Mouse (Mus musculus) bone marrow, adult 2 months (tissue): ENCODE measurements at regions not wholly inside any gene's neighbourhood (a gene's known extent, or its start where the extent isn't known, plus 50 kb on each side); places are given as distances from the start of the nearest gene placed in this dataset.
"Not testable (repeated sequence)": the region's sequence is repeated elsewhere in the genome, so short reads cannot be mapped to it uniquely, and the experiment has no call there.

Experiments used
- H3K27ac ChIP-seq: fragments of 200-500 bp; 2 replicates; pipeline ENCODE4 v1.5.1; 2012; ENCODE audit warnings: low read depth, mild to moderate bottlenecking, control low read depth, inconsistent platforms, low read length; ENCODE audit not compliant: control insufficient read depth, poor library complexity, insufficient read depth
- H3K4me1 ChIP-seq: fragments of 200-500 bp; 2 replicates; pipeline ENCODE4 v1.6.1; 2011; ENCODE audit warnings: low read length; ENCODE audit not compliant: control insufficient read depth, insufficient read depth
- H3K4me3 ChIP-seq: fragments of 200-500 bp; replicated peaks from 2 replicates; pipeline ENCODE3; 2011; ENCODE audit warnings: mild to moderate bottlenecking, low read depth, low read length, control low read depth; ENCODE audit not compliant: control insufficient read depth
- CTCF ChIP-seq: fragments of 200-500 bp; IDR thresholded peaks from 2 replicates; pipeline ENCODE4 v1.5.1; 2011; ENCODE audit warnings: low read length, control low read depth; ENCODE audit not compliant: control insufficient read depth, insufficient read depth
- POLR2A ChIP-seq: fragments of 200-500 bp; IDR thresholded peaks from 2 replicates; pipeline ENCODE4 v1.6.1; 2011; ENCODE audit warnings: low read depth, mild to moderate bottlenecking, control low read depth, low read length, borderline replicate concordance; ENCODE audit not compliant: control insufficient read depth
- WGBS: fragments of 180-500 bp; shearing (Covaris S2); methylation state at CpG from one replicate; pipeline ENCODE4 v1.1.7; 2018; 5-methylcytosine and 5-hydroxymethylcytosine counted together

DNA sequence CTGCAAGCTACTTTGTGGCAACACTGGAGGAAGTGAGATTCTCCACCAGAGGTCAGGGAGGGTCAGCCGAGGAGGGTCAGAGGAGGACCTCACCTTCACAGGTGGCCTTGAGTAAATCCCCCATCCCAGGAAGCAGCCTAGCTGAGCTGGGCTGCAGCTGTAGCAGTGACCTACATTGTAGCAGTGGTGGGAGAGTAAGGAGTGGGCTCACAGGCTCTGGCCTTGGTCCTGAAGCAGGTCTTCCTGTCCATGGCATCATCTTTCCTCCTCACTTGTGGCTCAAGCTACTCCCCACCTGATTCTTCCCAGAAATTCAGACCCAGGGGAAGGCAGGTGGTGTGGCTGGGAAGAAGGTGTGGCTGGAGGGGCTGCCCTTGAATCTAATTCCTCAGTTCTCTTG, 84.3 kb downstream of the 1810013L24Rik start:
- H3K27ac ChIP-seq, H3K4me1 ChIP-seq, H3K4me3 ChIP-seq: not testable (repeated sequence)
- WGBS = 21% methylated on average over 1 of the region's 1 CpGs

DNA sequence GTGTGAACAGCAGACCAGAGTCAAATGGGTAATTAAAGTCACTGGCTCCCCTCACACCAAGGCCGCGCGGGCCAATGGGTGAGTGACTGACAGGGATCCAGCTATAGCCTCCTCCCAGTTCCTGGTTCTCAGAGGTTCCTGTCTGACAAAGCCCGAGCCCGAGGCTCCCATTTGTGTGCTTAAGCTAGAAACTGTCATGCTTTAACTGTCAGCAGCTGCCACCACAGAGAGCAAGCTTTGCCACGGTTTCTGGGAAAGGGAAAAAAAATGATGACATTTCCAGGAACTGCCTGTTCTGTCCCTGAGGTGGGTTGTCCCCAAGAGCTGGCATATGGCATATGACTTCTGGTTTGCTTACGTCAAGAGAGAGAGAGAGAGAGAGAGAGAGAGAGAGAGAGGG, 86.2 kb downstream of the 1810013L24Rik start:
- Histone ChIP-seq H3K4me1 (no peaks in the 10 kb centered on the region), H3K27ac (no peak overlapping the region), H3K4me3 (no peak overlapping the region)
- 34% methylated on average over 7 of the region's 7 CpGs for WGBS
- TF ChIP-seq POLR2A = no peak
- TF ChIP-seq CTCF = no peak

DNA sequence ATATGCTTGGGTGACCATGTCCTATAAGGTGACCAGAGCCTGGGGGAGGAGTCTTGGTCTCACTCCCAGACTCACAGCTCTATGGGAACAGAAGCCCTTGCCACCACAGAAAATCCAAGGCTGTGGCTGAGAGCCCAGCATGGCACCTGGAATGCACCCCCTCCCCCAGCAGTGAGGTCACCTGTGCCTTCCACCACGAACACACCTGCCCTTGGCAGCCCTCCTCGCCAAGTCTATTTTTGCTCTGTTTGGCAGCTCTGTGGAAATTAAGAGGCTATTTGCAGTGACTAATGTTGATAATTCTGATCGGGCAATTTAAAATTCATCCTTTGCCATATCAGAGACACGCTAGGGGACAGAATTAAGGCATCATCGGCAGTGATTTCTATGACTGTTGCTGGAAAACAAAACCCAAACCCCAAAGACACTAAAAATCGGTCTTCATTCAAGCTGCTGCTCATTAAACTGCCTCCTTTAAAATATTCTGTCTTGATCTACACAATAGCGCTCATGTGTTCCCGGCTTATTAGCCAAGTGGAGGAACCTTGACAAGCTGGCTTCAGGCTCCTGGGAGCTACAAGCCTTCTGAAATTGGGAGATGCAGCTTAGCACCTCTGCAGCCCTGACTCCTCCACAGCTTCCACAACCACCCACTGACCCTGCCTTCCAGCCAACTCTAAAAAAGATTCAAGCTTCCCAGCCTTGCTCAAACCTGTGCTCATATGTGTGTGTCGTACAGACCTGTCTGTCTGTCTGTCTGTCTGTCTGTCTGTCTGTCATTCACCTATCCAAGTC, 89.0 kb downstream of the 1810013L24Rik start:
- Histone ChIP-seq H3K4me1 (no peaks in the 10 kb centered on the region), H3K27ac (no peak overlapping the region), H3K4me3 (no peak overlapping the region)
- TF ChIP-seq CTCF (no peak), POLR2A (no peak)
- 82% methylated on average over 9 of the region's 9 CpGs for WGBS

DNA sequence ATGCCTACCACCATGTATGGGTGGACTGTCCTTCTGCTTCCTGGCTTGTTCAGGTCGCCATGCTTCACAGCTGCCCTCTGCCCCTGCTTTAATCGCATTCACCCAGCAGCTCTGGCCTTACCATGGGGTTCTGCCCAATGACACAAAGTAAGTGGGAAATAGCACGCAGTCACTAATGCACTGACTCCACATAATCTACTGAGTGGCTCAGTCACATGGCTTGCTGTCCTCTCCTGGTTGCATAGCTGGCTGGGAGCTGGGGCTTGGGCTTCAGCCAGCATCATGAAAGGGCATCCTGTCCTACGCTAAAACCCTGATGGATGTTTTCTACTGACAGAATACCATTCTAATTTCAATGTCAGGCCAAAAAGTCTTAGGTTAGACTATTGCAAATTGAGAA, 94.8 kb downstream of the 1810013L24Rik start:
- 76% methylated on average over 4 of the region's 4 CpGs for WGBS
- no peak overlapping the region for H3K4me3 ChIP-seq
- no peaks in the 10 kb centered on the region for H3K4me1 ChIP-seq
- no peak for TF ChIP-seq CTCF
- no peak overlapping the region for H3K27ac ChIP-seq

DNA sequence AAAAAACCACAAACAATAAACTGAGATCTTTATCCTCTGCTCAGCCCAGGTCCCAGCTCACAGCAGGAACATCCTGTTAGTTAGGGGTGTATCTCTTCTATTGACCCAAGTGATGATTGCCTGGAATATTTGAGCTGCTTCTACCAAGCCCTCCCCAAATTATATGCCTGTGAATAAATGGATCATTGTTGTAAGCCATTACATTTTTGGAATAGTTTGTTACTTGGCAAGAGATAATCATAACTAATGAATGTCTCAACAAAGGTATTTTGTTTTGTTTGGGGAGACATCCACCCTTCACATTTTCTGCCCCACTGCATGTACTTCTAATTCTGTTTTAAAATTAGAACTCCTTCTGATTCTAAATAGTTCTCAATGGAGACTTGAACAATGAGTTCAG, 102.1 kb downstream of the 1810013L24Rik start:
- Histone ChIP-seq H3K27ac (no peak overlapping the region), H3K4me3 (no peak overlapping the region), H3K4me1 (no peaks in the 10 kb centered on the region)
- TF ChIP-seq CTCF = no peak
- TF ChIP-seq POLR2A = no peak

DNA sequence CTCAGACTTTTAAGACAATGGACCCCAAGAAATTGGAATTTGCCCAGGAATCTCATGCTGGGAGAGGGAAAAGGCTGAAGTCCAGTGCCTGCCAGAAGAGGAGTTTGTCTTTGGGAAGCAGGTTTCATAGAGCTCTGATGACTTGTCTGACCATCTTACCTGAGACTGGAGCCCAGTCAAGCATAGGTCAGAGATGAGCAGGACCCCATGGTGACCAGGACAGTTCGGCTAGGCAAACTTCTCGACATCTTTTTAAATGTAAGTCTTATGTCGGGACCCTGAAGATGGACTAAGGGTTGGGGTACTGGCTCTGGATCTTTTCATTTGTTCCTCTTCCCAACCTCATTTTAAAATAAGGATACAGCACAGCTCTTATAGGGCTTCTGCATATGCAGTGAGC, 103.2 kb downstream of the 1810013L24Rik start:
- TF ChIP-seq CTCF (no peak), POLR2A (no peak)
- no peak overlapping the region for H3K27ac ChIP-seq
- WGBS = 80% methylated on average over 3 of the region's 3 CpGs
- H3K4me3 ChIP-seq = no peak overlapping the region
- no peaks in the 10 kb centered on the region for H3K4me1 ChIP-seq

DNA sequence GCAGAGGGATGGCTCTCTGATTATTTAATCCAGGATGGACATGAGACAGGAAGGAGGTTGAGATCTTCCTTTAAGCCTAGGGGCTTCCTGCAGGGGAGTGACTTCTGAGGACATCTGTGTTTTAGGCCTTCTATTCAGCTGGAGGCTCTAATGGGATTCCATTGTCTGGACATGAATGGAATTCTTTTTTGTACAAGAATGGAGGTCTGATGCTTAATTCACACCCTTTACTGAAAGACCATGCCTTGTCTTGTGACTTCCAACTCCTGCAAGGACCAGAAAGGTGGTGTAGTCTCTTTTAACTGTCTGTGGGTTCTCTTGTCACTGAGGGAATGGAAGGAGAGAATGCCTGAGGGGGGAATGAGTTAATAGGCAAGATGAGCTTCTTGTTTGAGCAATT, 106.5 kb downstream of the 1810013L24Rik start:
- H3K27ac ChIP-seq = no peak overlapping the region
- TF ChIP-seq CTCF (no peak), POLR2A (no peak)
- H3K4me3 ChIP-seq = no peak overlapping the region
- no peaks in the 10 kb centered on the region for H3K4me1 ChIP-seq

DNA sequence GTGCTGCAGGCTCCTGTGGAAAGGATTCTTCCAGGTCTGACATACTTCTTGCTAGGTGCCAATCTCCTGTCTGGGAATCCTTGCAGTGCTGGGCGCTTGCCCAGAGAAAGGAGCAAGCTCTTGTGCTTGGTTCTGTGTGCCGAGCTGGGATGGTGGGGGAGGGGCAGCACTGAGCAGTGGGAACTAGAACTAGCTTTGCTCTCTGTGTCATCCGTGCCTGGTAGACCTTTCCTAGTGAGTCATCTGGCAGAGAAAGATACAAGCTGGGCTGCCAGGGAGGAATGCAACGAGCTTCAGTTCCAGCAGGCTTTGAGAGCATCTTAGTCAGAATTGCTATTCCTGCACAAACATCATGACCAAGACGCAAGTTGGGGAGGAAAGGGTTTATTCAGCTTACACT, 108.6 kb downstream of the 1810013L24Rik start:
- Histone ChIP-seq H3K4me3 (no peak overlapping the region), H3K27ac (no peak overlapping the region; the same call in 1 of the 2 replicates), H3K4me1 (no peaks in the 10 kb centered on the region)
- no peak for TF ChIP-seq CTCF
- no peak for TF ChIP-seq POLR2A
- 36% methylated on average over 5 of the region's 5 CpGs for WGBS

DNA sequence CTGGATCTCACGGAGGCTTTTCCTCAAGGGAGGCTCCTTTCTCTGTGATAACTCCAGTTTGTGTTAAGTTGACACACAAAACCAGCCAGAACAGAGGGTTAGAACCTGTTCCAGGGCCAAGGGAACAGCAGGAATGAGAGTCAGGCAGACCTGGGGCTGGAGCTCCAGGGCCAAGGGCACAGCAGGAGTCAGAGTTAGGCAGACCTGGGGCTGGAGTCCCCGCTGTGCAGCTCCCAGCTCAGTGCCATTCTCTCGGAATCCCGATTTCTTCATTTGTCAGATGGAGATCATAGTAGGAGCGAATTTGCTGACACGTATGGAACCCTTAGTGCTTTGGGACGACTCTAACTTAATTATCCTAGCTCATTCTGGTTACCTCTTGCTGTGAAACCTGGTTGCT, 109.2 kb downstream of the 1810013L24Rik start:
- TF ChIP-seq CTCF (no peak), POLR2A (no peak)
- Histone ChIP-seq H3K4me1 (no peaks in the 10 kb centered on the region), H3K4me3 (no peak overlapping the region), H3K27ac (no peak overlapping the region)
- WGBS = 53% methylated on average over 7 of the region's 7 CpGs
